Mouse (Mus musculus) erythroblast, embryonic 14.5 days (primary cell): Measurements from ENCODE around the gene Bcan.

ENCODE experiments used
- GATA1 ChIP-seq: IDR thresholded peaks from 2 replicates; pipeline ENCODE4 v1.6.1; 2012; ENCODE audit warnings: low read length, inconsistent platforms, mixed read lengths
- TAL1 ChIP-seq: IDR thresholded peaks from 3 replicates; pipeline ENCODE4 v1.6.1; 2012; ENCODE audit warnings: low read length, inconsistent platforms, mixed read lengths

DNA sequence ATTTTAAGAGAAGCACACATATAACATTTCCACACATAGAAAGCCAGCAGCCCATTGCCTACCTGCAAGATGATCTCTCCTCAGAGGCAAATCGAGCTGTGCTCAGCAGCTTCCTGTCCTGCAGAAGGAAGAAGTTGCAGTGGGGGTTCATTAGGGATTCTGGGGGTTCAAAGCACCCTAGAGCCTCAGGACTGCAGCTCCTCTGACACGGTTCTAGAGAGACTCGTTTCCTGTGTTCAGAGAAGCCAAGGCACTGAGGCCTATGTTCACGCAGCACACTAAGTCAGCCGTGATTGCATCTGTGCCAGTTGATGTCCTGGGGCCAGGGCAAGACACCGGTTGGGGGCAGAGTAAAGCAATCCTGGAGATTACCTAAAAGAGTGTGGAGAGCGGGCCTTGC, 26.8 kb upstream of the Bcan start:
- no peak for TF ChIP-seq TAL1
- TF ChIP-seq GATA1 = no peak
